Mouse (Mus musculus): Measurements from ENCODE around the gene Ndufb4.
"Not testable (repeated sequence)": the region's sequence is repeated elsewhere in the genome, so short reads cannot be mapped to it uniquely, and the experiment has no call there.

Gene Ndufb4

DNA sequence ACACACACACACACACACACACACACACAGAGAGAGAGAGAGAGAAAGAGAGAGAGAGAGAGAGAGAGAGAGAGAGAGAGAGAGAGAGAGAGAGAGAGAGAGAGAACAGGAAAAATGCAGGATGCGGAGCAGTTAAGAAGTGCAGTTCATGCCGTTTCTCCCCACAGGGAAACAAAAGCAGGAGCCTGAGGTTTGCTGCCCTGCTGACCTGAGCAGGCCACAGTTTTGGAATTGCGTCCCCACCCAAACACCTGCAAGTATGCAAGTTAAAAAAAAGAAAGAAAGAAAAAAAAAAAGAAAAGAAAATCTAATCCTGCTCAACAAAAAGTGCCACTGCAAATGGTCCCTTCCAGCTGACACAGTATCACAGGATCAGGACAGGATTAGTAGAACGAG lies 22.4 kb upstream of the Ndufb4 start:
- DNase-seq = no peak

DNA sequence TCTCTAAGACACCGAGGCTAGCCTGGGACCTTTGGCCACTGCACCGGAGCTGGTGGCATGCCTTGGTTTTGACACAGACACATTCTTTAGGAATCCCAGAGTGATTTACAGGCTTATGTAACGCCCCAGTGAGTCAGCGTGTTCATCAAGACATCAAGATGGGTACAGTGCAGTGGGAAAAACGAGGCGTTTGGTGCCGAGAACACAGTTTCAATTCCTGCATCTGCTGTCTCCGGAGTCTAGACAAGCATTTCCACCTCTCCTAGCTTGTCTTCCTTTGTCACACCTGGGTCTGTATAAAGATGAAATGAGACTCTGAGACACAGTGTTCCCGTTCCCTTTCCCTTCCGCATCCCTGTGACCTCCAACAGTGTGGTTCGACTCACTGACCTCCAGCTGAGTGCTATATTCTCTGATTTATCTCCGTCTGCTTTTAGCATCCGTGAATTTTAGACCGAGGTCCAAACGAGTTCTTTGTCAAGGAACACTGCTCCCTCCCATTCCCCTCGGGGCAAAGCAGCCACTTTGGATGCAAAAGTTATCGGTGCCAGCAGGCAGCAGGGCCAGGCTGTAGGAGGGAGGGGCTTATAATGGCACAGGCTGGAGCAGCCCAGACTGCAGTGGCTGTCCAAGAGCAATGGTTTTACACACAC lies 21.9 kb upstream of the Ndufb4 start:
- peak; percentile 68 for DNase-seq

DNA sequence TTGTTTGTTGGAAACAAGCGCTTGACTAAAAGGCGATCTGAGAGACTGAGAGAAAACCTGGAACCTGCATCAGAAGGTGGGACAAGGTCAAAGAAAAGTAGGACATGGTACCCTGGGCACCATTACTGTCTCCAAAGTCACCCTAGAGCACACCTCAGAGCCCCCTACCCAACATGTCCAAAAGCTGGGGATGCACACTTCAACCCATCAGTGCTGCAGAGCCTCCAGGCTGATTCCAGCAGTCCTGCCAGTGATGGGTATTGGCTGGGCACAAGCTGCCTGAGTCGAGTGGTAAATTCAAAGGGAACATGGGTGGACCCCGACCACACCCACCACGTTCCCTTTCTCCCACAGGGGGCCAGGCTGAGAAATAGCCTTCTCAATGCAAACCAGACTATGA lies 21.1 kb upstream of the Ndufb4 start:
- DNase-seq = no peak

DNA sequence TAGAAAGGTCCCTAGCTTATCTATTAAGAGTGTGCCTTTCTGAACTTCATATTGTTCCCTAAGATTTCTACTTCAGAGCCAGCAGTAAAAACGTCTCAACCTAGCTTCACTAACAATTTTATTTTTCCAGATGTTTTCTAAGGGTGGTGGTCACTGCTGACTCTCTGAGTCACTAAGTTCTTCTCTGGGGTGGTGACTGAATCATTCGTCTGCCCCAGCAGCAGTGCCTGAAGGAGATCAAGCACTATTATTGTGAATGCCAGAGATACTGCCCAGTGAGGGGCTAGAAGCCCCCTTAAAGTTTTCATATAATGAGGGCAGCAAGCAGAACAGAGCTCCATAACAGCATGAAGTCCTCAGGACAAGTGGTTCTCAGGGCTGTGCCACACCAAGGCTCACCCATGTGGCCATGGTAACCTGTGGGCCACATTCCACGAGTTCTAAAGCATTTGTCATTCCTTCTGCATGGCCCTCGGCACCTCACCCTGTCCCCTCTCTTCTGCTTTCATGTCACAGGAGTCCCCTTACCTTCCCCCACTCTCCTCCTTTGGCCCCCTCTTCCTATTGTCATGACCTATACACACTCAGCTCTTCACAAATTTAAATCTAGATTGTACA lies 16.5 kb upstream of the Ndufb4 start:
- DNase-seq = no peak

DNA sequence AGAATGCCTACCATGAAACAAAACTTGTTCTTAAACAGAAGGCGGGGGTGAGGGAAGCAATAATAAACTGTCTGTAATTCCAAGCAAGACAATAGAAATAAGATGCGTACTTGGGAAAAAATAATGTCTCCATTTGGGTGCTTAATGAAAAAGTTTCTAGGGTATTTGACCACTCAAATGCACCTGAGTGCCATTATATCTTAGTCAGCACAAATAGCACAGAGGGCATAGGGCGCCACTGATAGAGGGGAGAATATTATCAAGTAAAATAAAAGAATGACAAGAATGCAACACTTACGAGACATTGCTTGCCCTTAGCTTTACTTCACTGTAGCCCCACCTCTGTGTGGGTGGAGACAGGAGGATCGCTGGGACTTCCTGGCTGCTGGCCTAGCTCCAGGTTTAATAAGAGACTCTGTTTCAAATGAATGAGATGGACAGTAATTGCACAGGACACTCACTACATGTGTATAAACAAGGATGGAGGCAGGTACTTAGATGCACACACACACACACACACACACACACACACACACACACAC lies 11.2 kb upstream of the Ndufb4 start:
- no peak for DNase-seq

DNA sequence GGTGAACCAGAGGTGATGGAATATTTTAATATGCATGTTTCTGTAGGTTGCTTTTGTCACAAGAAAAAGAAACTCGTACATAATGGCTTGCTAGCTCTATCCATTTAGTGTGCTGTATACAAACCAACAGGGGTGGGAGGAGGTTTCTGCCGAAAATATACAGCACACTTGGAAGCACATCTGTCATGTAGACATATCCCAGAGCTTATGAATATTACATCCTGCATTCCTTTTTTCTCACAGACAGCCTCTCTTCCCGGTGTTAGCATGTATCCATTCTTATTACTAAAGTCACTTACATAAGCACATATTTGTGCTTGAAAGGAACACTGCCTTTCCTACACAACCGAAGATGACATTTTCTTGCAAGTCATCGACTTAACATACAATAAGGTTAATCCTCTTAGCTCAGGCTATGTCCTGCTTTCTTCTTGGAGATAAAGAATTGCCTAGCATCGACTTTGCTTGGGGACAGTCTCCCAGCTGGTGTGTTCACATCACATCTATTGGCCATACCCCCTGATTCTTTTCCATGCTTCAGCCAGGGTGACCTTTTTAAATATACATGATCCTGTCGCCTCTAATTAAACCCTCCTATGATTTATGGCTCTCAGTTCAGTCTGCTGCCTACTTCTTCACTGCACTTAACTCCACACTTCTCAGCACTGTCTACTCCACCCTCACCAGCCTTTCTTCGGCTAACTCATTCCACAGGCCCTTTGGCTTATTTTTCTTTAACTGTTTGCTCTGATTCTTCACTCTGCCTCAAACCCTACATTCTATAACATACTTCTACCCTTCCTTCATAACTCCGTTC lies 9.6 kb upstream of the Ndufb4 start:
- DNase-seq = no peak

DNA sequence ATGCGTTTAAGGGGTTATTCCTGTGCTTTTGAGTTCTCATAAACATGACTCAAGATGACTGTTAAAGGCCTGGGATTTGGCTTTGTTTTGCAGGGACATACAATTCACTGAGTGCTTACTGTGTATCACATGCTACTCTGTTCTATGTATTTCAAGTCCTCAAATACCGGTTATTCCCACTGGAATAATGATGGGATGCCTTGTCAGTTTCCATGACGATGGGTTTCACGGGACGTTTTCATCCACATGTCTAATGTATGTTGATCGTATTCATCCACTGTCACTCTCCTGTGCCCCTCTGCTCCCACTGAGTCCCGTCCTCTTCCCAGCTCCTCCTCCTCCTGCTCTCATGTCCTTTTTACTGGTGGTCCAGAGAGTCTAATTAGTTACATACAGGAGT lies 2.5 kb upstream of the Ndufb4 start:
- DNase-seq = no peak

DNA sequence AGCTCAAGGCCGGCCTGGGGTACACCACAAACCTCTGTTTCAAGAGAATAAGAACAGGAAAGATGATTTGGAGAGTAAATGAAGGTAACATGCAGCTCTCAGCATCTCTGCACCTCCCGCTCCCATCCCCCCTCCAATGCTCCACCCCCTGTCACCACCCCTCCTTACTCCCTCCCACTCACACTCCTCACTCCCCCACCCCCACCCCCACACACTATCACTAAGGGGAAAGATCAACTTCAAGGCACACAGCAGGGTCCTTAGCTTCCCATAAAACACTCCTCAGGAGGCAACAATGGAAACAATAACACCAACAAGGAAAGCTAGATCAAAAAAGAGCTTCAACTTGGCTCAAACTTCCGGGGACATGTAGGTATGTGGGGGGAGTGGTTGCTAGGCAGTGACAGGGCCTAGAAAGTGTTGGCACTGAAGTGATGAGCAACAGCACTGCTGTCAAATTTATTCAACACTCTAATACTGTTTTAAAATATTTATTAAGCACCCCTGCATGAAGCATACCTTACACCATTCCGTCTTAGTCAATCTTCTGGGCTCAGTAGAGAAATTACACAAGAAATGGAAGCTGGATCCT lies 1.6 kb upstream of the Ndufb4 start:
- DNase-seq = no peak

DNA sequence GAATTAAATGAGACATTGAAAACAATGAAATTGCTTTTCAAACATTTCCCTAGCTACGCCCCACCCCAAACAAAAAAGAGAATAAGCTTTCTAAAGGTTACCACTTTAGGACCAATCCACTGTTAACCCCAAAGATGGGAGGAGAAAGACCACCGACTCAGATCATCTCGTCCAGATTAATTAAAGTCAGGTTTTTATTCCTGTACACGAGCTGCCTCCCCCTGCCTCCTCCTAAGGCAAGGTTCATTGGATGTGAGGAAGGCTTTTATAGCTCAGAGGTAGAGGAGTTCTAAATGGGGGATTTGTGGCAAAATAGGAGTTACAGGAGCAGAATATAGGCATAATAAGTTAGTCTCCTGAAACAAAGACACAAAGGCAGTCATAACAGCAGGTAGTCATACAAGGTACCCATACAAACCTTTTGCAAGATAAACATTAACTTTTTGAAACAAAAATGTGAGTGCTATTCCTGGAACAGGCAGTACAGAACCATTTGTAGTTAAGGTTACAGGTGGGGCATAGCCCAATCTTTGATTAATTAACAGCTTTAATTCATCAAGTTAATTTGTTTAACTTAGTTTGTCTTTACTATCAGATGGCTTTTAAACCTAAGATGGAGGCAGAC lies 690 bp upstream of the Ndufb4 start:
- no peak for DNase-seq

DNA sequence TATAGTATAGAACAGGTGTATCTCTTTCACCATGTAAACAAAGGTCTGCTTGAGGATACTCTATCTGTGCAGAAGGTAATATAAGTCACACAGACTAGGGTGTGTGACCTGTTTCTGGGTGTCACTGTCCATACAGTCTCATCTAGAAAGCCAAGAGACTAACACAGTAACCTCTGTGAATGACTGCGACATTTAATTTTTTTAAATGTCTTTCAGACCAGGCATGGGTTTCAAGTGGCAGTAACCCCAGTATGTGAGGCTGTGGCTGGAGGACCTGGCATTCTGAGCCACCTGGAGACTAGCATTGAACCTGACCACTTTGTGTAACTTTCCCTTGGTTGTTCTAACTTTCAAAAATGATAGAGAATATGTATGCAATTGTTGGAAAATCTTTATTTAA lies 1.2 kb downstream of the Ndufb4 start:
- no peak for DNase-seq

DNA sequence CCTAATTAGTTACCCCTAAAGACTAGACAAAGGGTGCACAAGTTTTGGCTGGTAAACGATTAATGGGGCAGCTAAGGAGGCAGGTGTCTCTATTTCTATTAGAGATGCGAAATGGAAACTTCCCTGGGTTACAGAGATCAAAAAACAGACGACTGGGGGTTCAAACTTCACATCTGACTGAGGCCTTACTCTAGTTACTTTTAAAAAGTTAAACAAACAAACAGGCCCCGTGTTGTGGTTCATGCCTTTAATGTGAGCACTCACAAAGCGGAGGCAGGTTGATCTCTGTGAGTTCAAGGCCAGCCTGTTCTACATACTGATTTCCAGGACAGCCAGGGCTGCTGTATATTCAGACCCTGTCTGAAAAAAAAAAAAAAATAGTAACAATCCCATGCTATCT lies 1.6 kb downstream of the Ndufb4 start:
- no peak for DNase-seq

DNA sequence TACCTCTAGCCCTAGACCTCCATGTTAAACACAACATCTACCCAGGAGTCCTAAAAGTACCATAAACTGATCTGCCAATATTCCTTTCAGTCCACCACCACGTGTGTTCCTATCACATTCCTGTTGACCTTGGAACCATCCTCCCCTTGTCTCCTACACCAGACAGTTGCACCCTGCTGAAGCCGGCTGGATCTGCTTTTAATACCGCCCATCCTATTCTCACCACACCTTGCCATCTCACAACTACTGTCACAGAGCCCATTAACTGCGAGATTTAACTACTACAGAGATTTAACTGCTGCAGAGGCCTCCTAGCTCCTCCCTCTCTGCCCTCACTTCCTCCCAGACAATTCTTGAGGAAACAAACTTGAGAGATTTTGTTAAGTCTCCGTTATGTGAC lies 2.8 kb downstream of the Ndufb4 start:
- DNase-seq = peak; percentile 33

DNA sequence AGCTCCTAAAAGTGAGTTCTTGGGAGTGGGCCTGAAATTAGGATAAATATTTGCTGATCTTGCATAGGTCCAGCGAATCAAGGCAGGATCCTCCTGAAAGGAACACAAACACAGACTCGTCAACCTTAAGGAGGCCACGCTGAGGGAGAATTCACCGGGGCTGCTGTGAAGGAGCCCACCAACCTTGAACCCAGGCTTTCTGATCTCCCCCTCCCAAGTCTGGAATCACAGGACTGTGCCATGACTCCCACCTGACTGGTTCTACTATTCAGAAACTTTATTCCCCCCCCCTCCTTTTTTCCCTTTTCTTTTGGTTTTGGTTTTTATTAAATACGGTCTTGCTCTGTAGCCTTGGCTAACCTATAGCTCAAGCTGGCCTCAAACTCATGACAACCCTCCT lies 5.2 kb downstream of the Ndufb4 start:
- DNase-seq = no peak

DNA sequence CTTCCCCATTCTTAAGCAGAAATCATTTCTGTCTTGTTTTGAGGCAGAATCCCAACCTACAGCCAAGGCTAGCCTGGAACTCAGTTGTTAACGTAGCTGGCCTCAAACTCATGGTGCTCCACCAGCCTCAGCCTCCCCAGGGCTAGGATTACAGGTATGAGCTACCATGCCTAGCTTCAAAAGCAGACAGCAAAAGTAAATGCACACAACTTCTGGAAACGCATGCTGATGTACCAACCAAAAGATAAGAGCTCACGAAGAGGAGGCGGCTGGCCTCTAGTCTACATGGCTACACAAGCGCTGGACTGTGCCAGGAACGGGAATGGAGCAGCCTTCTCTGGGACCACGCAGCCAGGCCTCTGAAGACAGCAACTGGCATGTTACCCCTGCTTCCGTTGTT lies 6.3 kb downstream of the Ndufb4 start:
- no peak for DNase-seq

DNA sequence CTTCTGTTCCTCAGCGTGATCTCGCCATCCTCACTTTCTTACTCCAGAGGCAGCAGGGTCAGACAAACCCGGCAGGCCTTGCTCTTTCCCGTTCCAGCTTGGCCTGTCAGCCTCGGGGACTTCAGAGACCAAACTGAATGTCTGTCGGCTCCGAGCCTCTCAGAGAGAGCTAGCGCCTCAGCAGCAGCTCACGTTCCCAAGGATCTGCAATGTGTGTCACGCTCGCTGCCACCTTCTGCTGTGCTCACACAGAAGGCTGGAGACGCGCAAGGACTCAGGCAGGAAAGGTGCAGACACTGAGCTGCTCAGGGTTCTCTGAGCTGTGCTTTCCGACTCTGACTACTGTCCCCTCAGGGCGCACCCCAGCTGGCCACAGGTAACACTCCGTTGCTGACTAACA lies 7.2 kb downstream of the Ndufb4 start:
- no peak for DNase-seq

DNA sequence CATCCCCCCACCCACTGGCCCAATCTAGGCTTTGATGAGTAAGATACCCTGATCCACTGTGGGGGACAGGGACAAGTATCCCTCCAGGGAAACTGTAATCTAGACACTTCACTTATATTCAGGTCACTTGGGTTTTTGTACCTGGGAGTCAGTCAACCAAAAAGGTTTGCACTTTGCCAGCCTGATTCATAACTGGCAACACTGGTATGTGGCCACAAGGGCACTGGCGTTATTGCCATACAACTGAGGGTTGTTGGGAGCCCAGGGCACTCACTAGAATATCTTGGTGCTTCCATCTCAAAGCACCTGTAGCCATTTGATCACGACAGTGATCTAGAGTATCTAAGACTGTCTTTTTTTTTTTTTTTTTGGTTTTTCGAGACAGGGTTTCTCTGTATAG lies 8.5 kb downstream of the Ndufb4 start:
- no peak for DNase-seq

DNA sequence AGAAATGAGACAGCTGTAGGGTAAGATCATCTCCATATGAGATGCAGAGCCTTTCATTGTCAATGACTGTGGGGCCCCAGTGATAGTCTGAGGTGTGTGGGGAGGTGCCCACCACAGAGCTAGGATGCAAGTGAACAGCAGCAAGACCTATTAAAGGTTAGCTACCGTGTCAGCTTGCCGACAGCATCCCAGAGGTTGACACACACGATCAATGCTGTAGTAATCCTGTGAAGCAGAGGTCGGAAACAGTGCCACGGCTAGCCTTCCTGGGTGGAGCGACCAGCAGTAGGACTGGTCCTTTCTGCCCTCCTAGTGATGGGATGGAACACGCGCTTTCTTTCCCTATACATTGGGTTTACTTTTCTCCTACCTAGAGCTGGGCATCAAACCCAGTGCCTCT lies 9.0 kb downstream of the Ndufb4 start:
- DNase-seq = no peak

DNA sequence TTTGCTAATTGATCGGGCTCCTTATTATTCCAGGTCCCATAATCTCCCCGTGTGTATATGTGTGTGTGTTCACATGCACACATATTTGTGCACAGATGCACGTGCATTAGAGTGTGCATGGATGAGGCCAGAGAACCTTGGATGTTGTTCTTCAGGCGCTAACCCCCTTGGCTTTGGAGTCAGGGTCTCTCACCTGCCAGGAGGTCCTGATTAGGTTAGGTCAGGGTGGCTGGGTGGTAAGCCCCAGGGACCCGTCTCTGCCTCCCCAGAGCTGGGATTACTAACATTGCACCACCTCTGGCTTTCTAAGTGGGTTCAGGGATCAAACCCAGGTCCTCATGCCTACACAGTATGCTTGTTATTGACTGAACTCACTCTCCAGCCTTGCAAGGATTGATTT lies 9.8 kb downstream of the Ndufb4 start:
- no peak for DNase-seq

DNA sequence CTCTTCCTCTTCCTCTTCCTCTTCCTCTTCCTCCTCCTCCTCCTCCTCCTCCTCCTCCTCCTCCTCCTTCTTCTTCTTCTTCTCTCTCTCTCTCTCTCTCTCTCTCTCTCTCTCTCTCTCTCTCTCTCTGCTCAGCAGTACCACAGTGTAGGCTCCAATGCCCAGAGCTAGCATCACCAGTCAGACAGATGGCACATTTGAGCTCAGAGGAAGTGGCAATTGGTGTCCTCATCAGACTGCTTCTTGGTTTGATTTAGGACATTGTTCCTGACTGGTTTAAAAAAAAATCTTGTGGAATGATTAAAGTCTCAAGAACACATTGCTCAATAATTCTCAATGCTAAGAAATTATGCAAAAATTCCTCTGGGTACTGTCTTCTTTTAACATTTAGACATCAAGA lies 13.7 kb downstream of the Ndufb4 start:
- not testable (repeated sequence) for DNase-seq

DNA sequence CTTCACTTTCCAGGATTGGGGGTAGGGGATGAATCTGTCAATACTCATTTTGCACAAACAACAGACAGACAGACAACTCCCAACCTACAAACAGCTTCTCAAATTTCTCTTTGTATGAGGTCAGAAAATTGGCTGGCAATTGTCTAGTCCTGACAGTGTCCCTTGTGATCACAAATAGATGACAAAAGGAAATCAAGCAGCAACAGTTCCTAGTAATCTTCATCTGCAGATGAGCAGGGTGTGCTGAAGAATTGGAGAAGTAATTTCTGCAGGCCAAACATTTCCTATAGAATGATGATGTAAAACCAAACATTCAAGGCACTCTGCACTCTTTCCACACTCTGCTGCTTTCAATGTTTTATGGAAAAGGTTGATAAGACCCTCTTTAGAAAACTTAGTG lies 16.5 kb downstream of the Ndufb4 start:
- DNase-seq = no peak

DNA sequence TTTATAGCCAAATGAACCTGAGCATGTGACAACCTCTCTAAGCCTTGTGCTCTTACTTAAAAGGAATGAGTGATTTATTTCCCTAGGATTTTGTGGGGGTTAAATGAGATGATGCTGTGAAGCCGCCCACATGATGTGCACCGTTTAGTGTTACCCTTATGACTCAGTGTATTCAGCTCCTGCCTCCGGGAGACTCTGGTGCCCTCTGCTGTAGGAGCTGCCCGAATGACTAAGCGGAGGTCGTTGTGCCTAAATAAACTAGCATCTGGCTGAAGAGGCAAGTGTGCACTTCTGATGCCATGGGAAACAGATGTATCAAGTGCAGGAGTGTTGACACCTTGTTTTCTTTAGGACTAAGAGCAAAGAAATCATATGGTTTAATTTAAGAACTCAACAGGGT lies 18.1 kb downstream of the Ndufb4 start:
- DNase-seq = peak; percentile 31

DNA sequence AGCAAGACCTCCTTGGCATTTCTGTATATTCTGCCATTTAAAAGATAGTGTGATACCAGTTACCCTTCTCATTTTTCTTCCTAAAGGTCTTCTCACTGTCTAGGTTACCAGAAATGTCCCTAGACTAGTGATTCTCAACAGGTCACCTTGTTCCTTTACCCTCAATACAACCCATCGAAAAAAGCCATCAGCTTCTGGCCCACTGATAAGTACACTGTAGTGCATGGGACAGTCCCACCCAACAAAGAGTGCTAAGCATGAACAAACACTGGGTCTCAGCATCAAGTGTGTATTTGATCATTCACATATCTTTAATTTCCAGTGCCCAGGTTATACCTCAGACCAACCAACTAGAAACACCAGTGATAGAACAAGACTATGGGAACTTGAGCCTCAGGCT lies 19.2 kb downstream of the Ndufb4 start:
- DNase-seq = no peak

DNA sequence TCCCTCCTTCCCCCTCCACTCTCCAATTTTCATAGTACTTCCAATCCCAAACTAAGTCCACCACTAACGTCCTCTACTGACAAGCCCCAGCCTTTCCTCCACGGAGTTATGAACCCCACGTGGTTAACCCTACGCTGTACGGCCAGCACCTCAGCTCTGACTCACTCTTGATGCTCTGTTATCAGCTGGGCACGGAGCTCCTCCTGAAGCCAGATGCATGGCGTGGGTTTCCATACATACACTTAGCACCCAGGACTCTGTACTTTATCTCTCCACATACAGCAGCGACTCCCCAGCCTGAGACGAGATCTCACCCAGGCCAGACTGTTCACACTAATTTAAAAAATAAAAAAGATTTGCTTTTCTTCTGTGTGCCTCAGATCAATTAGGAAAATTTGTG lies 19.7 kb downstream of the Ndufb4 start:
- no peak for DNase-seq

All from kidney, adult 18-20 months (tissue).